Mouse (Mus musculus) stomach, embryonic 16.5 days (tissue): ENCODE data around the gene Gm6356. TPM values are rescaled to one million over a fixed set of nuclear protein-coding genes. Genes with fewer than 3 reads are reported as not detected.
"Not testable (repeated sequence)": the region's sequence is repeated elsewhere in the genome, so short reads cannot be mapped to it uniquely, and the experiment has no call there.

ENCODE experiments used
- ATAC-seq: fragments of 200-750 bp; cut with Nextera tagmentation; 2 replicates; pipeline ENCODE4 v1.8.0; 2017; ENCODE audit warnings: moderate number of reproducible peaks, moderate TSS enrichment; ENCODE audit not compliant: insufficient read depth, low FRiP score
- H3K27ac ChIP-seq: fragments of 300-500 bp; sonication (generic); 2 replicates; pipeline ENCODE4 v1.5.1; 2014; ENCODE audit warnings: low read length
- H3K27me3 ChIP-seq: fragments of 300-500 bp; sonication (generic); 2 replicates; pipeline ENCODE4 v1.6.1; 2014; ENCODE audit warnings: low read length, control low read depth, mixed read lengths; ENCODE audit not compliant: control insufficient read depth, insufficient read depth
- H3K36me3 ChIP-seq: fragments of 300-500 bp; sonication (generic); 2 replicates; pipeline ENCODE4 v1.6.1; 2014; ENCODE audit warnings: low read length; ENCODE audit not compliant: control insufficient read depth, insufficient read depth
- H3K4me1 ChIP-seq: fragments of 300-500 bp; sonication (generic); 2 replicates; pipeline ENCODE4 v1.6.1; 2014; ENCODE audit warnings: low read length, control low read depth, mixed read lengths; ENCODE audit not compliant: control insufficient read depth, insufficient read depth
- H3K4me2 ChIP-seq: fragments of 300-500 bp; sonication (generic); 2 replicates; pipeline ENCODE4 v1.6.1; 2014; ENCODE audit warnings: low read depth, low read length, mixed read lengths
- H3K4me3 ChIP-seq: fragments of 300-500 bp; sonication (generic); replicated peaks from 2 replicates; pipeline ENCODE4 v1.5.1; 2014; ENCODE audit warnings: mild to moderate bottlenecking, low read length
- H3K9ac ChIP-seq: fragments of 300-500 bp; sonication (generic); 2 replicates; pipeline ENCODE4 v1.6.1; 2014; ENCODE audit warnings: low read length
- H3K9me3 ChIP-seq: fragments of 300-500 bp; sonication (generic); replicated peaks from 2 replicates; pipeline ENCODE4 v1.6.1; 2016; ENCODE audit warnings: low read length, control low read depth; ENCODE audit not compliant: control insufficient read depth
- WGBS: fragments of 180-500 bp; shearing (Covaris S2); extraction: QIAGEN DNeasy Blood & Tissue Kit; methylation state at CpG from one replicate; pipeline ENCODE4 v1.1.7; 2014; 5-methylcytosine and 5-hydroxymethylcytosine counted together
- polyA plus RNA-seq: library from polyadenylated mRNA; unstranded; fragments of >200 nt; fragmentation: Nextera tagmentation; extraction: Ambion mirVana; gene quantifications from 2 replicates; pipeline ENCODE4 v1.2.1, GENCODE M21; 2015

Gm6356 gene
- polyA plus RNA-seq = not detected in 2 replicates

DNA sequence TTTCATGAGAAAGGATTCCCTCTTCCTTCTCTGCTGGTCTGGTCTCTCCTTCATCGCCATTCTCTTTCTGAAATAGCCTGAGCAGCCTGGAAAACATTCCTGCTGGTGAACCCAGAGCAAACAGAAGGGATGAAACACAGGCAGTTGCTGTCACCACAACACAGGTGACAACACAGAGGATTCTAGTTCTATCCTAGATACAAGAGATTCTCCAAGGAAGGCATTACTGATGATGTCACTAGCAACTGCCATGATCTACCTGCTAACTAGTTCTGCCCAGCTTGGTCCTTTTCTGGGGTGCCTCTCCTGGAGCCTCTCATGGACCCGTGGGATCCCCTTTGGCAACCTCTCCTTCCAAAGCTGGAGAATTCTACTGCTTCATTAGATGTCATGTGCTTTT lies at the start of gene Gm6356:
Gene Gm6356, minus strand, starts transcription at position 101 of the 400 bp plus-strand sequence.
- H3K4me2 ChIP-seq, H3K9ac ChIP-seq, H3K27me3 ChIP-seq, H3K27ac ChIP-seq, ATAC-seq, H3K9me3 ChIP-seq, H3K4me1 ChIP-seq, H3K4me3 ChIP-seq, H3K36me3 ChIP-seq: not testable (repeated sequence)
- 58% methylated on average over 1 of the region's 2 CpGs for WGBS

Other genes starting within 250 kb of the Gm6356 start
- gene Gm3636, start 231.5 kb downstream of the Gm6356 start, polyA plus RNA-seq = 2.5 and 3.4 TPM in 2 replicates
- gene Gm8362, start 199.4 kb downstream of the Gm6356 start, polyA plus RNA-seq = not detected in 2 replicates
- not detected in 2 replicates for gene Gm3642, start 133.5 kb downstream of the Gm6356 start, polyA plus RNA-seq
- gene Gm3667, start 83.9 kb downstream of the Gm6356 start, polyA plus RNA-seq = 0.75 and 1.1 TPM in 2 replicates
- gene Gm10406, start 53.6 kb upstream of the Gm6356 start, polyA plus RNA-seq = 0.44 and 0.77 TPM in 2 replicates
- gene Gm3685, start 71.2 kb upstream of the Gm6356 start, polyA plus RNA-seq = not detected in 2 replicates
- gene Gm3696, start 126.8 kb upstream of the Gm6356 start, polyA plus RNA-seq = 1.2 and 1.6 TPM in 2 replicates
- gene Gm6676, start 151.6 kb upstream of the Gm6356 start, polyA plus RNA-seq = not detected in 2 replicates
- gene Gm3512, start 200.7 kb upstream of the Gm6356 start, polyA plus RNA-seq = 4.6 and 7.2 TPM in 2 replicates
- gene Gm16434, start 220.7 kb upstream of the Gm6356 start, polyA plus RNA-seq = not detected in 2 replicates